Mouse (Mus musculus): ENCODE measurements around the gene Erp27.
A peak's percentile ranks its signal among the peaks of the same experiment; 100 is the strongest.

The Erp27 gene

DNA sequence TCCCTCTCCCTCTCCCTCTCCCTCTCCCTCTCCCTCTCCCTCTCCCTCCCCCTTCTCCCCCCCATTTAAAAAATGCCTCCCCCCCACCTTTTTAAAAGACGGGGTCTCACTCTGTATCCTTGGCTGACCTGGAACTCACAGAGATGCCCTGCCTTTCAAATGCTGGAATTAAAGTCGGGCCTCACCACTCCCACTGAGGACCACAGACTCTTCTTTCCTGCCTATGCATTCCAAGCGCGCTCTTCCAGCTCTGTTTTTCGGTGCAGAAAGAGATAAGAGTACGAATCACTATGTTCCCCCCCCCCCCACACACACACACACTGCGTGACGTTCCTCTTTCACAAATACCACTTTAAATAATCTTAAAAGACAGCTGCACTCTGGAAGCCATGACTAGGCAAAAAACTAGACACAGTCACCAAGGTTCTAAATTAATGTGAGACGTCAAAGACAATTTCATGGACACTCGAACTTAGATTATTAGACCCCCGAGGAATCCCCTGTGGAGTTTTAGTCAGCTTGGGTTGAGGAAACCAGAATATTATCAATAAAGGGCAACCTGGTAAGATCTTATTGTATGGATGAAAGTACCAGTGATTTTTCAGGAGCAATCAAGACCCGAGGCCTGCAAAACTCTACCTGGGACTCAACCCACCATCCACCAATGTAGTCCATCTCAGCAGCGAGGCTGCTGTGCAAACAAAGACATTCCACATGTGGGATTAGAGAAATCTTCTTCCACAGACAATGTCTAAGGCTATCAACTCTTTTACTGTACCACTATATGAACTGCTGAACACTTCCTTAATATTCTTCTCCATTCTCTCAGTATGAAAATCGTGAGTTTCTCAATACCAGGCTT, 17.6 kb upstream of the Erp27 start:
- no peak for DNase-seq (ENCODE audit: low spot score in 2 of 2)

DNA sequence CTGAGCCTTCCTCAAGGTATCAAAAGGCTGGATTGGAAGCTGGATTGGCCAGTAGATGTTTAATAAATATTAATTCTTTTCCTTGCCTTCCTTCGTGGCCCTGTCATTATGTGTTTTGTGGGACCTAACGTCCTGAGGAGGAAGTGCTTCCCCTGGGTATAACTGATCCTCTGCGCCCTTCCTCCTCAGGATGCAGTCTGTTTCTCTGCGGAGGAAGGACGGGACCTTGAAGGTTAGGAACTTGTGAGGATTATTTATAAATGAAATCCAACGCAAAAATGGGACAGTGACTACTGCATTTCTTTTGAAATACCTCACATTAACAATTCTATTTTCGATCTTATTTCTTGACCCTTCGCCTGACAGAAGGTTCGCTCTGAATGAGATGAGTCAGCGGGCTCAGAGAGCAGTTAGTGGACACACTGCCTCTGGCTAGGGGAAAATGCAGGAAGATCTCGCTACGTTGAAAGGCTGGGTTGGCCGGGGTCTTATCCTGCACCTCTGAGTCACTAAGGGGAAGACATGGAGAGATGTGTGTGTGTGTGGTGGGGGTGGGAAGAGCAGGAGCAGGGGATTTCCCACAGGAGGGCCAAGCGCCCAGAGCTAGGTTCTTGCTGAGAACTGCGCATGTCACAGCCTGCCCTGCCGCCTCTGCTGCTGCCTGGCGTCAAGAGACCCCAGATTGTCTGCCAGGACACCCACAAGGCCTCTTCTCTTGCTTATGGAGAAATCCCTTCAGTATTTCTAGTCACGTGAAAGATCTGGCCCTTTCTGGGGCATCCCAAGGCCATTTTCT, 16.5 kb upstream of the Erp27 start:
- no peak for DNase-seq (ENCODE audit: low spot score in 2 of 2)

DNA sequence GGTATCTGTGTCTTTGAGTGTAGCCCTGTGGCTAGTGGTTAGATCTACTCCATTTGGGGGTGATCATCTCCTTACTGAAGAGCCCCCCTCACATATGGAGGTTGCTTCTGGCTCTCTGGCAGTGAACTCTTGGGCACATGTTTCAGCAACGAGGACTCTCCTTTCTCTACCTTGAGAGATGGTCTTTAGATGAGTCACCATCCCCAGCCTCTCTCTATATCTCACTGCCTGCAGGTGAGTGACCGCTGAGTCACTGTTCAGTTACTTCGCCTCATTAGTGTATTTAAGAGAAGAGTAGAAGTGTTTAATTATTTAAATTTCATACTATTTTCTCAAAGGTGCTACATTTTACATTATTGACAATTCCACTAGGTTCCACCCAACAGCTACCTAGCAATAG, 15.1 kb upstream of the Erp27 start:
- no peak for DNase-seq (ENCODE audit: low spot score in 2 of 2)

DNA sequence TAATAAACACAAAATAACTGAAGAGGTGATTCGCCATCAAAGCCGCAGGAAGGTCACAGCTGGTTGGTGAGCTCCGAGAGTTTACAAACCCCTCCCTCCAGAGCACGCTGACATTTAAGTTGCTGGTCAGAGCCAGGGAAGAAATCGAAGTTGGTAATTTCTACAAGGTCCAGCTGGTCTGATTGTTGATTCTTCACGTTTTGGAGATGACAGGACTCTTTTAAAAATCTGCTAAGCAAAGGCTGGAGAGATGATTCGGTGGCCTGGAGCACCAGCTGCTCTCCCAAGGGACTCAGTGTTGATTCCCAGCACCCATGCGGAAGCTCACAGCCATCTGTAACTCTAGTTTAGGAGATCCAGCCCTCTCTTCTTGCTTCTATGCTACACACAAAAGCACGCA, 14.4 kb upstream of the Erp27 start:
- no peak for DNase-seq (ENCODE audit: low spot score in 2 of 2)

DNA sequence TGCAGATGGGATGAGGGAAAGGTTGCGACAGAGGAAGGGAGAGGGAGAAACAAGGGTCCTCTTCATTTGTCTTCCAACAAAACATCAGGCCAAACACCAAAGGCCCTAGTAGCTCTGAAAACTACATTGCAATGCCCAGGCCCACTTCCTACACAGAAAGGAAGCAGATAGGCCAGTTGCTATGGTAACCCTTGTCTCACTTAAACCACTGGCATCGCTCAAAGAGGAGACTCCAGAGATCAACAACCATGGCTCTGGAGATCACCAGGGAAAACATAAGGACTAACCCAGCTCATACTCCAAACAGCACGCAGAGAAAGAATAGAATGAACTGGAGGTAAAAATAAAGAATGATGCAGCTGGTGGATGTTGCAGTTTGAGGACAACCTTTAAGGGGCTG, 13.3 kb upstream of the Erp27 start:
- DNase-seq (ENCODE audit: low spot score in 2 of 2), result no peak

DNA sequence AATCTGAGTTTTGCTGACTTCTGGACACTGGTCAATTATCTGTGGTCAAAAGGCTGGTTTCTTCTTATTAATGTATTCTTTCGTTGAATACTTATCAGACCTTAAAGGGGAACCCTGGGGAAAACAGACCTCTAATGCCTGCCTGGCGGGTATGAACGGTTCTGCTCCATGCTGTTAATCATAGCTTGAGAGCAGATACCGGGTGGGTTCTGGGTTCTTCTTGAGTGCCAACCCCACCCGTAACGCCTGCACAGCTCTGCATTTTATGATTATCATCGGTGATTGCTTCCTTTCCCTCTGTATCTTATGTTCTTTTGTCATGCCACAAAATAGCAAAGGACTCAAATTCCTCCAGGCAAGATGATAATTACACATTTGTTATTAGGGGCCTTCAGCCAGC, 12.1 kb upstream of the Erp27 start:
- no peak for DNase-seq (ENCODE audit: low spot score in 2 of 2)

DNA sequence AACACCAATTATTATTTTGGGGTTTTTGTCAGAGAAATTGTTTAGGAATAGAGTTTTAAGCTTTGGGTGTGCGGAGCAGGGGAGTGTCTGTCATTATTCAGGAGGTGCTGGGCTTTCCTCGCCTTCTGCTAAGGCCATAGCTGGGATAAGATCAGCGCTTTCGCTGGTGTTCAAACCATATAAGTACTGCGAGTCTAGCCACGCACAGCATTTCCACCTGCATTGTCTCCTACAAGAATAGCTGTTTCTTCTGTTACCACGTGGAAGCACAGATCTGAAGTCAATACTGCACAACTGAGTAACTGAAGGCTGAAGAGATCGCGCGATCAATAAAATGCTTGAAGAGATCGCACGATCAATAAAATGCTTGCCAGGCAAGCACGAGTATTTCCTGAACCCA, 9.3 kb upstream of the Erp27 start:
- no peak for DNase-seq (ENCODE audit: low spot score in 2 of 2)

DNA sequence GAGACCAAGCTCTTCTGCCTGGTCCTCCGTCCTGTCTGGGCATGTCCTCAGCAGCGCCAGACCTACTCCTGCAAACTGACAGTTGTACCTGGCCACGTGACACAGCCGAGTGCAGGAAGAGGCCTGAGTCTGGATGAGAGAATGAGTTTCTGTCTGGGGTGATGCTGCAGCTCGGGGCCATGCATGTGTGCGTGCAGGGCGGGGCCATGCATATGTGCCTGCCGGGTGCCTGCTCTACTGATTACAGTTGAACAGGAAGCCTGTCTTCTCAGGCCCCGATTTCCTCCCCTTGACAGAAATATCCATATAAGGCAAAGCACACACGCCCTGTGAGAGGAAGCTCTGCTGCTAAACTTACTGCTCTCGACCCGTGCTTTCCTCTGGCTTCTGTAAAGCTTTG, 8.7 kb upstream of the Erp27 start:
- DNase-seq (ENCODE audit: low spot score in 2 of 2), result no peak

DNA sequence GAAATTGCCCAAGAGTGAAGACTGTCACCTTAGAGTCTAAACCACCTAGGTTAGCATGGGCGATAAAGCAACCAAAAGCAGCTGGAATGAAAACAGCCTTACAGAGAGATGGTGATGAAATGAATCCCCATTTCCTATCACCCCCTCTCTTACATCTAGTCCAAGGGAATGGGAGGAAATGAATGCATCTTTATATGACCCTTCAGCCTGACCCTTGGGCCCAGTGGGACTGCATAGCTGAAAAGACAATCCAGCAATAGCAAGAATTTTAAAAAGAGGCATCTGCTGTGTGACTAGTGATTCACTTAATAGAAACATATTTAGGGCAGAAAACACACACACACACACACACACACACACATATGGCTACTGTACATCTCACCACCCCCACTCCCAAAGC, 5.6 kb upstream of the Erp27 start:
- DNase-seq (ENCODE audit: low spot score in 2 of 2), result no peak

DNA sequence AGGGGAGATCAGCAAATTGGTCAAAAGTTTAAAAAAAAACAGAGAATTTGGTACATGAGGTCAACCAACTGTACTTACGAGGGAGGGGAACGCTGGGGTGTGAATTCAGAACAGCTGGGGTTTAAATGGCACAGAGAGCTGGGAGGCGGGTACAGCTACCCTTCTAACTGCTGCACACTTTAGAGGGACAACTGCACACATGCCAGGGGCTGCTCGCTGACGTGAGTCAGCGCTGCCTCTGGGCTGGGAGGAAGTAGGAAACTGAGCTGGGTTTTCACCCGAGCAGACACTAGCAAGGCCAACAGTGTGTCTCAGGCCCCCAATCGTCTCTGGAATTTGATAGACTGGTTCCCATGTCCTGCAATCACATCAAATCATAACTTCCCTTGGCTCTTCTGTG, 3.1 kb upstream of the Erp27 start:
- no peak for DNase-seq (ENCODE audit: low spot score in 2 of 2)

DNA sequence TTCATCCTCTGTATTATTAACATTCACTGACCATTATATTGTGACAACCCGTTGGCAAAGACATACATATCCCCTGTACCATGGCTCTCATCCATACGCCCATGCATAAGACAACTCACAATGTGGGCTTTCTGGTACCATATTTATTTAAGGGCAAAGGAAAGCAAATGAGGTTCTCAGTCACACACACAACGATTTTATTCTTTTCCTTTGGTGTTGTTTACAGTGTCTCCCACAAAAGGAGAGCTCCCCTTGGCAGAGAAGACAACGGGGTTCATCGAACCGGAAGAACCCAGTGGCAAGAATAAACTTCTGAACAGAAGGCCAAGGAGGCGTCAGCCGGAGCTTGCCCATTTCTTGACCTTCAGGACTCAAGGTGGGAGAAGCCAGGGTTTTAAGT, 1.6 kb upstream of the Erp27 start, which contains the start of gene Pde6h:
Pde6h (plus strand) TSS at position 301 of the 400 bp plus-strand sequence.
- DNase-seq (ENCODE audit: low spot score in 2 of 2), result no peak

DNA sequence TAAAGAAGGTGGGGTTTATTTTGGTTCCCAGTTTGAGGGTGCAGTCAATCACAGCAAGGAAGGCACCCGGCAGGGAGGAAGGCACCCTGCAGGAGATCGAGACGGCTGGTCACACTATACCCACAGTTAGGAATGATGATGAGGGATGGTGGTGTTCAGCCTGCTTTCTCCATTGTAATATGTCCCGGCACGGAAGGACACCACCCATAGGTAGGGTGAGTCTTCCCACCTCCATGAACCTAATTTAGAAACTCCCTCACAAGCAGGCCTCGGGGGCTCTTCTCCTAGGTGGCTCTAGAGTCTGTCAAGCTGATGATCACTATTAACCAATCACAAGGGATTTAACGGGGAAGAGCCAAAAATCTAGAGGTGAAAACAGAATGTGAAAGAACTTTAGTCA, 891 bp upstream of the Erp27 start:
- DNase-seq (ENCODE audit: low spot score in 2 of 2), result no peak

DNA sequence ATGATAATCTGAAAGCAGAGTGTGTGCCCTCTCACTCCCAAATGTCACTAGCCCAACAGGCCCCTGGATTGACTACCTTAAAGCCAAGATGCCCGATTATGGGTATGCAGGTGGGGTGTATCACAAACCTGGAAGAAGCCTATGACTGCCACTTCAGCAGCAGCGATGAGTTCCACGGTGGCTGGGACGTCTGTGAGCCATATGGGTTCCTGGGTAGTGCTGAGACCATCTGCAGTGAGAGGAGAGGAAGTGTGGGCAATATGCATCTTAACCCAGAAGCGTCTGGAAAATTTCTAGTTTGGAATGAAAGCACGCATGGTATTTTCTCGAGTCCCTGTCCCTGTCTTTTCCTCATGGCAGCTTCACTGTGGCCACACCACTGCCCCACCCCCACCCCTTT, 379 bp downstream of the Erp27 start:
- no peak for DNase-seq (ENCODE audit: low spot score in 2 of 2)

DNA sequence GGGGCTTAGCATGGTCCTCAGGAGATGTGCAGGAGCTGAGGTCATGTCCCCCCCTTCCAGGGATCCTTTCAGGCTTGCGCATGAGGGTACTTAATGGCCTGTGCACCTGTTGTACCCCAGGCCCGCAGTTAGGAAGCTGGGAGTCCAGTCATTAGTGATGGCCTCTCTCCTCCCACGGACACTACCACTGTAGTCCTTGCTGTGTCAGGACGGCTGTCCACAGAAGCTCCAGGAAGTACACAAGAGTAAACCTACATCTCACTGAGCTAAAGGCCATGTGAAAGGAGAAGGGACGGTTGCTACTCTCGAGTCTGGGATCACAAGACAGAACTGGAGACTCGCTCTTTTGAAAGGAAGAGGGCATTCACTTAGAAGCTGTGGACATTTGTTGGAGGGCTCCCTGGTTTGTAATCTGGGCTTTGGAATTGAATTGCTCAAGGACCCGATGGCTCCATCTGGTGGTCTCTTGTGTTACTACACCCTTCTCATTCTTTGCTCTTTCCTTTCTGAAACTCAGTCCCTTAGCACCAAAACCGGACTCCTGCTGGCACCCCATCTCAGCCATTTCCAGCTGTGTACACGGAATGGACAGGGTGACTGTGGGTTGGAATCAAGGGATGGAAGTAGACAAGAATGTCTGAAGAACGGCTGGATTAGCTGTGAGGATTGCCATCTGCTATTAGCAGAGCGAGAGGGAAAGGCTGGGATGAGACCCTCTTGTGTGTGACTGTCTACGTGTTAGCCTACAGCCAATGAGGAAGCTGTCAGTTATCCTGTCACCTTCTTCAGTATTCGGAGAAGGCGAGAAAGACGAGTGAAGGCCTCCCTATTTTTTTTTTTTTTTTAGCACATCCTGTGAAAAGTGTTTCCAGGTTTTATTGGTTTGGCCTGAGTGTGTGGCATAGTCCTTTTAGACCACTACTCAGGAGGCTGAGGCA, 1.4 kb downstream of the Erp27 start:
- DNase-seq (ENCODE audit: low spot score in 2 of 2), result peak in 1 of 2 experiments; percentile 73

DNA sequence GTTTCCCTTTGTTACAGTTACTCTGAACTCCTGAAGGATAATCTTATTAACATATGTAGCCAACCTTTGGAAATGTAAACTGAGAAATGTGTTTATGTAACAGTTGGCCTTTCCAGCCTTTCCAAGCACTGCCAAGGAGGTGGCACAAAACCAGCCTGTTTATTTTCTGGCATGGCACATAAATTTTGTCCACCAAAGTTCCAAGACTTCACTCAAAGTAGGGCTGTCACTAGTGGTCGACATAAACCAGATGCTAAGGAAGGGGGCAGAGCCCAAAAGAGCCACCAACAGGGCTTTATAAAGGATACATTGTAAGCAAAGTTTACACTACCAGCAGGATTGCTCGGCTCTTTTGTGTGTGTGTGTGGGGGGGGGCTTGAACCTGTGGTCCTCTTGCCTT, 4.1 kb downstream of the Erp27 start:
- DNase-seq (ENCODE audit: low spot score in 2 of 2), result no peak

DNA sequence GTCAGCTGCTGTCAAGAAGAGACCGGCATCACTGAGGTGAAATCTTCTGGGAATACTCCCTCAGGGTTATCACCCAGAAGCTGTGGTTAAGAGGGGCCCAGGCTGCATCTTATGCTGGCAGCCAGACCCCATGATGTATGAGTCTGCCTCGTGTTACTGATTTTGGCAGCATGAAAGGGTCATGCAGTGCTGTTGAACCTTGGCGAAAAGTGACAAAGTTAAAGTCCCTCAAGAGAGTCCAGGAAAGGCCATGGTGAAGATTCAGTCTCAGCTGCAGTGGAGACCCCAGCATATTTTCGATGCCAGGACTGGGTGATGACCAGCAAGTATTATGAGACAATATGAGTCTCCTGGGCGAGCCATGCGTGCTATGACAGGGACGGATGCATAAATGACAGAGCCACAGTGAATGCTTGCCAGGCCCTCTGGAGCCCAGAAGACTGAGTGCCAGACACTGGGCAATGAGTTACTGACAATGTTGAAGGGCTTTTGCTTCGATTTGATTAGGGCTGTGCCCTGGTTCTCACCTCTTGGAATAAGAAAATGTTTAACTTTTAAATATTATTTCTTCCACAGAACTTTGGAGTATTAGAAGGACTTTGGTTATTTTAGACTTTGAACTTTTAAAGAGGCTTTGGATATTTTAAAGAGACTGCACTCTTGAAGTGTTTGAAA, 6.1 kb downstream of the Erp27 start:
- no peak for DNase-seq (ENCODE audit: low spot score in 2 of 2)

DNA sequence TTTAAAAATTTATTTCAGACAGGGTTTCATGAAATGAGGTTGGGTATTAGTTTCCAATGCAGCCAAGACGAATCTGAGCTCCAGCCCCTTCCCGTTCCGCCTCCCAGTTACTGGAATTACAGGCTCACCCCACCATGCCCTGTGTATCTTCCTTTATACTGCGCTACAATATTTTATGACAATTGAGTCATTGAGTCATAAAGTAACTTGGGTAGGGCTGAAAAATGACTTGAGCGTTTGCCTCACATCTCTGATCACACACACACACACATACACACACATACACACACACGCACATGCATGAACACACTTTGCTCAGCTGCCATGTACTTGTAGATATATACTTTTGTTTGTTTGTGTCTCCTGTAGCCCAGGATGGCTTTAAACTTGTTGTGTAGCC, 7.7 kb downstream of the Erp27 start:
- DNase-seq (ENCODE audit: low spot score in 2 of 2), result no peak

DNA sequence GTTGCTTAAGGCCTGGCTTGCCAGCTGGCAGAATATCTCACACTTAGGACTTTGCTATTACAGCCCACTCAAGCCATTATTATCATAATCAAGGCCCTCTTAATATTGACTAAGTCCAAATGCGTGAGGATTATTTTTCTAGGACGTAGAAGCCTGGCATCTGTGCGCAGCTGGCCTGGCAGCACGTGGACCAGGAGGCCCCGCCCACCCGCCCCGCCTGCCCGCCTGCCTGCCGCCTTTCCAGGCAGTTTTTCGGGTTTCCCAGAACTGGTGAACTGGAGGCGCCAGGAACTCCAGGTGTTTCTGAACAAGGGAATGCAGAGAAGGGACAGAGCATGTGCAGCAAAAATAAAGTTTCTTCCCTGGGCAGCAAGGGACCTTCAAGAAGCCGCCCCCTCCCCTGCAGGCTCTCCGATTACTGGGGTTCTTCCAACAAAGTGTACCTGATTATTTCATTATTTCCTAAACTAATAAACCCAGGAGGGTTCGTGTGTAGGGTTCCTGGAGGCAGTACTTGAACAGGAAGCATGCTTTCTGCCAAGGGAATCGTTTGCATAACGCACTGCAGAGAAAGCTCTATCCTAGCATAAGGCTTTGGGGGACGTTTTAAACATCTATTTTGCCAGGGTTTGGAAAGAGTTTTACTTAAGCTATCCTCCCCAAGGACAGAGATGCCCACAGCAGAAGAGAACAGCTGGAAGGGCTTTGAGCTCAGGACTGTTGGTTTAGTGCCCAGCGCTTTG, 8.4 kb downstream of the Erp27 start:
- no peak for DNase-seq (ENCODE audit: low spot score in 2 of 2)

DNA sequence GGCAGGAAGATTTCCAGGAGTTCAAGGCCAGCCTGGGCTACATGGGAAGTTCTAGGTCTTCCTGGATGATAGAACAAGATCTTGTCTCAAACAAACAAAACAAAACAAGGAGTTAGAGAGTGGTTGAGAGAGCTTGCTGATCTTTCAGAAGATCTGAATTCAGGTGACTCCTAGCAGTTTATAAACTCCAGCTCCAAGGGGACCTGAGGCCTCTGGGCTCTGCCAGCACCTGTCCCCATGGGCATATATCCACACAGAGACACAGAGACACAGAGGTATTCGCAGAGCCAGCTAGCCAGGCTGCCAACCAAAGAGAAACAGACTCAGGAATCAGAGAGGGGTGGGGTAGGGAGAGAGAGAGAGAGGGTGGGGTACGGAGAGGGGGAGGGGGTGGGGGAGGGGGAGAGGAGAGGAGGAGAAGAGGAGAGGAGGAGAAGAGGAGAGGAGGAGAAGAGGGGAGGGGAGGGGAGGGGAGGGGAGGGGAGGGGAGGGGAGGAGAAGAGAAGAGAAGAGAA, 9.2 kb downstream of the Erp27 start:
- no peak for DNase-seq (ENCODE audit: low spot score in 2 of 2)

DNA sequence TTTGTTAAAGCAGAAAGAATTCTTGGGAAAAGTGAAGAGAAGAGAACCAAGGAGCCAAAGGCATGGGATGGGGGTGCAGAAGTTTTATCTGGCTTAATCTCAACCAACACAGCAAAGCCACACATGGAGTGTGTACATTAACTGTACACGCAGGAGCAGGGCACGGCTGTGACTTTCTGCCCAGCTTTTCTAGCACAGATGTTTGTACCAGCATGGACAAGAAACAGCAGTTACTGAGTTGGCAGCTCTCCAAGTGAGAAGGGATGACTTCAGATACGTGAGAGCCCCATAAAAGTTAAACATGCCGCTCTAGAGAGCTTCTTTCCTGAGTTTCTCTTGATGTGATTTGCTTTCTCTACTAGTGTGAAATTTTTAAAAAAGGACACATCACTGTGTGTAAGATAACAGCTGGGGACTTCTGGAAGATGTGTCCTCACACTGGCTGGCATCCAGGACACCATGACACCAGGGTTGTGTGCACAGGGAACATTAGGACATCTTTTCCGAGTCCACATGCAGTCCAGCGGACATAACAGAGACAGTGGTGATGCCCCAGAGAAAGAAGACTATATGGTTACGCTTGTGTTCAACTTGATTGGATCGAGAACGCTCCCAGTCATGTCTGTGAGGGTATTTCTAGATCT, 11.6 kb downstream of the Erp27 start:
- DNase-seq (ENCODE audit: low spot score in 2 of 2), result no peak

Data from frontal cortex, postnatal 10 days (tissue).